Mouse (Mus musculus) lung, adult 18-20 months (tissue): ENCODE data around the gene Prlhr.

Source experiments
- DNase-seq, 2 experiments: peaks; one replicate each; pipeline ENCODE4 v3.0.0; 2022; ENCODE audit warnings: mixed read lengths in 2 of 2

Gene Prlhr

GRCm38 (mm10) chr19:60468254-60468762 is at the start of gene Prlhr:
TSS of gene Prlhr (minus strand) at chr19:60468304.
- no peak for DNase-seq

- no peak for DNase-seq
These were observed 47.0 kb upstream of the Prlhr start for GRCm38 (mm10) chr19:60515064-60515463.

- no peak for DNase-seq
These were observed 45.3 kb upstream of the Prlhr start for GRCm38 (mm10) chr19:60513431-60513830.

GRCm38 (mm10) chr19:60500209-60500608 is 32.1 kb upstream of the Prlhr start:
- peak; percentile 9 to 41 for DNase-seq

- no peak for DNase-seq
These were observed 29.1 kb upstream of the Prlhr start for GRCm38 (mm10) chr19:60497171-60497570.

- DNase-seq = no peak
These were observed 27.7 kb upstream of the Prlhr start for GRCm38 (mm10) chr19:60495772-60496171.

GRCm38 (mm10) chr19:60489566-60489965 is 21.5 kb upstream of the Prlhr start:
- DNase-seq = no peak

GRCm38 (mm10) chr19:60485261-60485660 is 17.2 kb upstream of the Prlhr start:
- DNase-seq = no peak

- DNase-seq = no peak
These were observed 10.8 kb upstream of the Prlhr start for GRCm38 (mm10) chr19:60478859-60479258.

- no peak for DNase-seq
These were observed 9.7 kb upstream of the Prlhr start for GRCm38 (mm10) chr19:60477788-60478187.

- peak in 1 of 2 experiments; percentile 5 for DNase-seq
These were observed 742 bp upstream of the Prlhr start for GRCm38 (mm10) chr19:60468846-60469245.

GRCm38 (mm10) chr19:60467588-60468007 is 506 bp downstream of the Prlhr start:
- no peak for DNase-seq

GRCm38 (mm10) chr19:60466953-60467570 is 1.0 kb downstream of the Prlhr start:
- peak; percentile 34 to 56 for DNase-seq

- DNase-seq = no peak
These were observed 2.4 kb downstream of the Prlhr start for GRCm38 (mm10) chr19:60465726-60466125.

GRCm38 (mm10) chr19:60463896-60464295 is 4.2 kb downstream of the Prlhr start:
- peak; percentile 59 to 70 for DNase-seq

- no peak for DNase-seq
These were observed 4.7 kb downstream of the Prlhr start for GRCm38 (mm10) chr19:60463440-60463839.

- DNase-seq = no peak
These were observed 6.6 kb downstream of the Prlhr start for GRCm38 (mm10) chr19:60461476-60461875.

- DNase-seq = no peak
These were observed 8.4 kb downstream of the Prlhr start for GRCm38 (mm10) chr19:60459680-60460079.

GRCm38 (mm10) chr19:60459071-60459470 is 9.0 kb downstream of the Prlhr start:
- DNase-seq = no peak

GRCm38 (mm10) chr19:60455791-60456190 is 12.3 kb downstream of the Prlhr start:
- no peak for DNase-seq

GRCm38 (mm10) chr19:60440531-60440930 is 27.6 kb downstream of the Prlhr start:
- DNase-seq = no peak

- DNase-seq = no peak
These were observed 28.0 kb downstream of the Prlhr start for GRCm38 (mm10) chr19:60440083-60440482.

GRCm38 (mm10) chr19:60437566-60438241 is 30.4 kb downstream of the Prlhr start:
- peak; percentile 9 to 15 for DNase-seq
